Mouse (Mus musculus) kidney, postnatal 0 days (tissue): ENCODE measurements at regions not wholly inside any gene's neighbourhood (a gene's known extent, or its start where the extent isn't known, plus 50 kb on each side); places are given as distances from the start of the nearest gene placed in this dataset.
A peak's percentile ranks its signal among the peaks of the same experiment; 100 is the strongest.
"Not testable (repeated sequence)": the region's sequence is repeated elsewhere in the genome, so short reads cannot be mapped to it uniquely, and the experiment has no call there.

Experiments used
- ATAC-seq: fragments of 200-750 bp; cut with Nextera tagmentation; replicated peaks from 2 replicates; pipeline ENCODE4 v1.8.0; 2017; ENCODE audit warnings: low read depth, moderate number of reproducible peaks, moderate TSS enrichment, moderate library complexity; ENCODE audit not compliant: low FRiP score
- DNase-seq: peaks from one replicate; pipeline ENCODE4 v3.0.0-alpha.2; 2016; ENCODE audit warnings: low spot score
- H3K27ac ChIP-seq: fragments of 300-500 bp; sonication (generic); 2 replicates; pipeline ENCODE4 v1.5.1; 2014; ENCODE audit warnings: mild to moderate bottlenecking
- H3K27me3 ChIP-seq: fragments of 300-500 bp; sonication (generic); 2 replicates; pipeline ENCODE4 v1.6.1; 2014; ENCODE audit warnings: low read length, mixed read lengths; ENCODE audit not compliant: insufficient read depth
- H3K36me3 ChIP-seq: fragments of 300-500 bp; sonication (generic); 2 replicates; pipeline ENCODE4 v1.6.1; 2014; ENCODE audit warnings: low read length, mixed read lengths; ENCODE audit not compliant: insufficient read depth
- H3K4me1 ChIP-seq: fragments of 300-500 bp; sonication (generic); replicated peaks from 2 replicates; pipeline ENCODE4 v1.6.1; 2014; ENCODE audit warnings: antibody characterized with exemption, low read length, mixed read lengths; ENCODE audit not compliant: insufficient read depth
- H3K4me2 ChIP-seq: fragments of 300-500 bp; sonication (generic); 2 replicates; pipeline ENCODE4 v1.6.1; 2014; ENCODE audit warnings: mild to moderate bottlenecking, low read length, moderate library complexity, mixed read lengths
- H3K4me3 ChIP-seq: fragments of 300-500 bp; sonication (generic); replicated peaks from 2 replicates; pipeline ENCODE4 v1.5.1; 2014; ENCODE audit warnings: low read depth, low read length
- H3K9ac ChIP-seq: fragments of 300-500 bp; sonication (generic); 2 replicates; pipeline ENCODE4 v1.6.1; 2014; ENCODE audit warnings: low read depth, low read length
- H3K9me3 ChIP-seq: fragments of 300-500 bp; sonication (generic); replicated peaks from 2 replicates; pipeline ENCODE4 v1.6.1; 2016; ENCODE audit warnings: low read length, inconsistent platforms, mixed read lengths
- CTCF ChIP-seq: IDR thresholded peaks from 2 replicates; pipeline ENCODE4 v1.5.1; 2016; ENCODE audit warnings: antibody characterized with exemption, low read depth, mild to moderate bottlenecking, moderate library complexity
- WGBS: fragments of 180-500 bp; shearing (Covaris S2); extraction: QIAGEN DNeasy Blood & Tissue Kit; methylation state at CpG from one replicate; pipeline ENCODE4 v1.1.7; 2014; 5-methylcytosine and 5-hydroxymethylcytosine counted together

DNA sequence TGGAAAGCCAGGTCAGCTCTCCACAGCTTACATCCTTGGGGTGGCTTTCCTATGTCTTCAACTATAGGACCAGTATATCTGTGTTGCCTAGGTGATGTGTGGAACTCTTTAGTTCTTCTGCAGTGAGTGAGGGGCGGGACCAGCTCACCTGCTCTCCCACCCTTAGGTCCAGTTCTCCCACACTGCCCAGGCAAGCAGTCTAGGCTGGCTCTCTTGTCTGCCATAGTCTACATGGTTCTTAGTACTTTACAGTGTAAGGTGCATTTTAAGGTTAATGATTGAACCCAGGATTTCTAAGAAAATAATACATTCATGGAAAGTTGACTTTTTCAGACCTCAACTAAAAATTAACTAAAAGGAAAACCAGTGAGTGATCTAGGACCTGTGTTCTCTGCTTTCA lies 1108.4 kb downstream of the Sorcs3 start:
- TF ChIP-seq CTCF = no peak
- H3K36me3 ChIP-seq = no peaks in the 10 kb centered on the region
- DNase-seq (no peak), ATAC-seq (peak; percentile 66; the same call in 1 of the 2 replicates)
- no peaks in the 10 kb centered on the region for H3K27me3 ChIP-seq
- H3K27ac ChIP-seq = no peak overlapping the region
- WGBS = 81% methylated on average over 1 of the region's 1 CpGs
- no peak overlapping the region for H3K4me3 ChIP-seq
- no peaks in the 10 kb centered on the region for H3K9me3 ChIP-seq
- no peaks in the 10 kb centered on the region for H3K4me1 ChIP-seq
- no peak overlapping the region for H3K9ac ChIP-seq
- H3K4me2 ChIP-seq = no peak overlapping the region

DNA sequence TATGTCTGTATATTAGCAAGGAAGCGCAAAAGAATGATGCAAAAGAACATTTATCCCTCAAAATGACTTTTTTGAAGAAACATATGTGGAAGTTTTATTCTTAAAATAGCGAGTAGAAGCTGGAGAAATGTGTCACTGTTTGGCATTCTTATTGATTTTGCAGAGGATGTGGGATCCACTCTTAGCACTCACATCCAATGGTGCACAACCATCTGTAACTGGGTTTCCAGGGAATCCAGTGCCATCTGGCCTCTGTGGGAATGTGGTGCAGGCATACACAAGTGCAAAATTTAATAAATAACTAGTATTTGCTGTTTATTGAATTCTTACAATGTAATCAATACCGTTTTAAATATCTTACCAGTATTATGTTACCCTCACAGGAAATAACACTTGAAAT lies 1153.8 kb downstream of the Sorcs3 start:
- Histone ChIP-seq H3K4me3 (no peak overlapping the region), H3K9ac (no peak overlapping the region), H3K9me3 (no peaks in the 10 kb centered on the region), H3K27ac (no peak overlapping the region), H3K4me2 (no peak overlapping the region), H3K36me3 (no peaks in the 10 kb centered on the region), H3K4me1 (no peaks in the 10 kb centered on the region), H3K27me3 (no peaks in the 10 kb centered on the region)
- DNase-seq (no peak), ATAC-seq (no peak)
- TF ChIP-seq CTCF = no peak
- 82% methylated on average over 3 of the region's 3 CpGs for WGBS

DNA sequence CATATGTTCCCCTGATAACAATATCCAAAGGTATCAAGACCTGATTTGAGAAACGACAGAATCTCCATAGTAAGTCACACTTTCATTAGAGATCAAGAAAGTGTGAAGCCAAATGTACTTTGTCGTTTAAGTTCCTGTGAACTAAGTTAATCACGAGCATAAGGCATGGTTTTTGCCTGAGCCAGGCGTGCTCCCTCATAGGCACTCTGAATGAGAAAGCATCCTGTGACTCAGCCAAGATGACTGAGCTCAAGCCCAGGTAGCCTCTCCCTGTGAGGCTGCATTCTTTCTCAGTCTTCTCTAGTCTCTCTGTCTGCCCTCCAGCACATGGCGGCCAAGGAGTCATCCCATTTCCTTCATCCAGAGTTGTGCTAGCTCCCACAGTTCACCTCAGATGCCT lies 1154.9 kb downstream of the Sorcs3 start:
- Histone ChIP-seq H3K4me3 (no peak overlapping the region), H3K4me2 (no peak overlapping the region), H3K4me1 (no peaks in the 10 kb centered on the region), H3K9me3 (no peaks in the 10 kb centered on the region), H3K9ac (no peak overlapping the region), H3K27me3 (no peaks in the 10 kb centered on the region), H3K36me3 (no peaks in the 10 kb centered on the region), H3K27ac (no peak overlapping the region)
- 87% methylated on average over 5 of the region's 5 CpGs for WGBS
- no peak for ATAC-seq
- no peak for TF ChIP-seq CTCF
- DNase-seq = no peak

DNA sequence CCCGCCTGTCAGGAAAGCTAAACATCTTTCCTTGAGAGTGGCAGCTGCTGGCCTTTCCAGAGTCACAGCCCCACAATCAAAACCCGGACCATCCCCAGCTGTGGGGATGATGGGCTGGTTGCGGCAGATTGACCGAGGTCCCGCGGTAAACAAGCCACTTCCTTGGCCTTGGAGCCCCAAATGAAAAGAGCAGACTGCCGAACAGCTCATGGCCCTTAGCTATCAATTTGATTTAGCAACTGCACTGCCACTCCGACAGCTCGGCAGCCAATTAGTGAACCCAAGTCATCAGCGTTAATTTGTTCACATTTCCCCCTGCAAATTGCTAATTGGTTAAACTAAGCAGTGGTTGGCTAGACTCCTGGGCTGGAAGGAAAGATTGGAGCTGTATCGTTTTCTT lies 1155.3 kb downstream of the Sorcs3 start:
- not testable (repeated sequence) for H3K4me3 ChIP-seq, H3K4me1 ChIP-seq, H3K27ac ChIP-seq, H3K36me3 ChIP-seq, H3K9me3 ChIP-seq, ATAC-seq, H3K9ac ChIP-seq, DNase-seq, H3K27me3 ChIP-seq, H3K4me2 ChIP-seq
- 78% methylated on average over 10 of the region's 11 CpGs for WGBS

DNA sequence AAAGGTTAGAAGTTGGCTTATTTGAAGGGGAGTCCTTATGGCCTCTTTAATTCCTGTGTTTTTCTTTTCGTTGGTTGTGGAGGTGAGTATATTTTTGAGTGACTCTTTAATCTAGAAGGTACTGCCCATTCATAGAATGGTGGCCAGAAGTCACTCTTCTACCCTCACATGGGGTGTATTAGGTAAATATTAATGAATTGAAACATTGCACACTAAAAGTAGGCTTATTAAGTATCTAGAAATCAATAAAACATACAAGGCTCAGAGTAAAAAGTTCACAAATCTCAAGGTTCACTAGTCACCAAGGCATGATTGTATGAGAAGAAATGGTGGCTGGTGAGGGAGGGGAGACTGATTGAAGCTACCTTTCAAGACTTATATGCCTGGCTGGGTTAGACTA lies 1167.1 kb downstream of the Sorcs3 start:
- DNase-seq (no peak), ATAC-seq (no peak)
- TF ChIP-seq CTCF = no peak
- no peaks in the 10 kb centered on the region for H3K4me1 ChIP-seq
- no peak overlapping the region for H3K4me2 ChIP-seq
- H3K27ac ChIP-seq = no peak overlapping the region
- H3K4me3 ChIP-seq = no peak overlapping the region
- H3K36me3 ChIP-seq = no peaks in the 10 kb centered on the region
- no peaks in the 10 kb centered on the region for H3K9me3 ChIP-seq
- WGBS = 41% methylated on average over 1 of the region's 1 CpGs
- H3K27me3 ChIP-seq = no peaks in the 10 kb centered on the region
- no peak overlapping the region for H3K9ac ChIP-seq

DNA sequence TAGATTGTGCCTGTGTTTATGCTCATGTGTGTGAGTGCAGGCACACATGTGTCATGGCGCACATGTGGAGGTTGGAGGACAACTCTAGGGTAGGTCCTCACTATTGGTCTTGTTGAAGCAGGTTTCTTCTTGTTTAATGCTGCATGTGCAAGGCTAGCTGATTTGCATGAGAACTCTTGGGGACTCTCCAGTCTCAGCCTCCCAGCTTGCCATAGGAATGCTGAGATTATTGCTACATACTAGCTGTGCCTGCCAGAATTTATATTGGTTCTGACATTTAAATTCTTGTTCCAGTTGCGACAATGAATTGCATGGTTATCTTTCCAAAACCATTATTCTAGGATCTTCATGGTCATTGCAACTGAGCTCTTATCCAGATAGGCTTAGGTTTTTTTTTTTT lies 1168.5 kb downstream of the Sorcs3 start:
- Histone ChIP-seq H3K9ac (no peak overlapping the region), H3K4me2 (no peak overlapping the region), H3K27me3 (no peaks in the 10 kb centered on the region), H3K9me3 (no peaks in the 10 kb centered on the region), H3K27ac (no peak overlapping the region), H3K36me3 (no peaks in the 10 kb centered on the region), H3K4me3 (no peak overlapping the region), H3K4me1 (no peaks in the 10 kb centered on the region)
- no peak for TF ChIP-seq CTCF
- 93% methylated on average over 2 of the region's 2 CpGs for WGBS
- ATAC-seq (no peak), DNase-seq (no peak)

DNA sequence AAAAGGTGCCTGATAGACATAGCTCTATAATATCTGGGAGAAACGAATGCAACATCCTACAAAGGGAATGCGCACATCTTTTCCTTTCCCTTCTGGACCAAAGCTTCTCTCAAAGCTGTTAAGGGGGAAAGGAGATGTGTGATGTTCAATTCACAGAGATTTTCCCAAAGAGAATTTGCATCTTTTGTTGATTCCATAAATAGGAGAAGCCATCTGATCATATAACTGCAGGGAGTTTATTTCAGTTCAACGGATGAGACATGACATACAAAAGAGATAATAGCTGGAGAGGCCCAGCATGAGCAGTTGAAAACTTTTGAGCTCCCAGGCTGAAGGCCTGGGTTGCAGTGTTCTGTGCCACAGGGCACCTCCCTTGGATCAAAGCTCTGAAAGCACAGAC lies 1169.1 kb downstream of the Sorcs3 start:
- no peaks in the 10 kb centered on the region for H3K9me3 ChIP-seq
- H3K4me2 ChIP-seq = no peak overlapping the region
- H3K27ac ChIP-seq = no peak overlapping the region
- DNase-seq = no peak
- no peaks in the 10 kb centered on the region for H3K27me3 ChIP-seq
- WGBS = 88% methylated on average over 3 of the region's 3 CpGs
- no peak overlapping the region for H3K4me3 ChIP-seq
- no peak overlapping the region for H3K9ac ChIP-seq
- no peak for TF ChIP-seq CTCF
- H3K4me1 ChIP-seq = no peaks in the 10 kb centered on the region
- no peaks in the 10 kb centered on the region for H3K36me3 ChIP-seq
- ATAC-seq = no peak
